ENCODE assay signal across 1 mouse cellular context in the genomic region with DNA sequence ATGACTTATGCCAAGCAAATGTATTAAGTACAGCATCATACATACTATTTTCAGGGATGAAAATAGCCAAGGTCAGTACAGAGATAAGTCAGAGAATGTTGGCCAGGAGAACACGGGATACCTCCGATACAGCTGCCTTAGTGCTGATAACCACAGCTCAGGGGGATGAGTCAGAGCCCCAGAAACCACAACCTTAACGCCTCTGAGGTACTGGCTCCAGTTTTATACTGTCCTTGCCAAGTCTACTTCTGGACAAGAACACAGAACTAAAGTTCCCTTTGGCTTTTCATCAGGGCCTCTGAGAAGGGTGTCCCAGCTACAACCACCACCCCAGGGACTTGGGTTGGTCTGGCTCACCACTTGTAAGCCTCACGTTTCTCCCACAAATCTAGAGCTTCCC.
TF ChIP-seq lines count a peak whose summit lies in the region.

No protein-coding gene starts in this region.

TF ChIP-seq in CH12.LX, 34 proteins besides CTCF, POLR2A, EP300 and RAD21:
- TF ChIP-seq HCFC1 (IDR thresholded peaks at IDR 0.05; ENCODE audit: low read depth, low read length) (no peak), TBP (conservative IDR thresholded peaks at IDR 0.05; ENCODE audit: low read depth, low read length) (no peak), USF1 (IDR thresholded peaks at IDR 0.05; ENCODE audit: low read depth, low read length) (no peak), E2F4 (IDR thresholded peaks at IDR 0.05; ENCODE audit: insufficient replicate concordance, low read depth, low read length) (no peak), CHD1 (IDR thresholded peaks at IDR 0.05; ENCODE audit: low read depth, low read length) (no peak), ETS1 (conservative IDR thresholded peaks at IDR 0.05; ENCODE audit: low read depth, low read length) (peak; percentile 27; the same call in 1 of the 2 replicates), ZMIZ1 (IDR thresholded peaks at IDR 0.05; ENCODE audit: low read depth, low read length) (no peak), ELF1 (IDR thresholded peaks at IDR 0.05; ENCODE audit: low read depth, low read length) (no peak)
